Mouse (Mus musculus): ENCODE results near the gene Prss37. TPM values are rescaled to one million over a fixed set of nuclear protein-coding genes. Genes with fewer than 3 reads are reported as not detected.

The Prss37 gene
- not detected for polyA plus RNA-seq (2015; fragmentation: Illumina TruSeq; extraction: RNeasy Lipid Tissue Mini Kit (QIAGEN cat#74804); ENCODE audit: low read depth, low replicate concordance)

GRCm38 (mm10) chr6:40519408-40519807 lies at the start of gene Prss37:
Prss37 (minus strand) TSS chr6:40519508.

GRCm38 (mm10) chr6:40554950-40555349 lies 35.6 kb upstream of the Prss37 start, which contains the start of gene Olfr461:
Olfr461 (minus strand) TSS chr6:40555050.

GRCm38 (mm10) chr6:40493229-40493628 lies 26.1 kb downstream of the Prss37 start, which contains the start of gene Tas2r108:
Tas2r108 (plus strand) TSS chr6:40493529.

GRCm38 (mm10) chr6:40490933-40491332 lies 28.4 kb downstream of the Prss37 start, which contains the start of gene Tas2r137:
Tas2r137 (plus strand) TSS chr6:40491233.

GRCm38 (mm10) chr6:40470916-40471719 lies 48.2 kb downstream of the Prss37 start, which contains the start of gene Ssbp1:
Ssbp1 (plus strand) TSS chr6:40471352.

Other genes with a start within 250 kb of the Prss37 start
- gene Agk, start 194.3 kb downstream of the Prss37 start, polyA plus RNA-seq (2015; fragmentation: Illumina TruSeq; extraction: RNeasy Lipid Tissue Mini Kit (QIAGEN cat#74804); ENCODE audit: low read depth, low replicate concordance): 35.5 TPM
- 43.1 TPM for gene E330009J07Rik, start 83.4 kb downstream of the Prss37 start, polyA plus RNA-seq (2015; fragmentation: Illumina TruSeq; extraction: RNeasy Lipid Tissue Mini Kit (QIAGEN cat#74804); ENCODE audit: low read depth, low replicate concordance)
- gene Wee2, start 80.4 kb downstream of the Prss37 start, polyA plus RNA-seq (2015; fragmentation: Illumina TruSeq; extraction: RNeasy Lipid Tissue Mini Kit (QIAGEN cat#74804); ENCODE audit: low read depth, low replicate concordance): 0.45 TPM
- gene Ssbp1, start 48.2 kb downstream of the Prss37 start, polyA plus RNA-seq (2015; fragmentation: Illumina TruSeq; extraction: RNeasy Lipid Tissue Mini Kit (QIAGEN cat#74804); ENCODE audit: low read depth, low replicate concordance): 48.1 TPM
- gene Tas2r137, start 28.3 kb downstream of the Prss37 start, polyA plus RNA-seq (2015; fragmentation: Illumina TruSeq; extraction: RNeasy Lipid Tissue Mini Kit (QIAGEN cat#74804); ENCODE audit: low read depth, low replicate concordance): not detected
- gene Tas2r108, start 26.0 kb downstream of the Prss37 start, polyA plus RNA-seq (2015; fragmentation: Illumina TruSeq; extraction: RNeasy Lipid Tissue Mini Kit (QIAGEN cat#74804); ENCODE audit: low read depth, low replicate concordance): not detected
- gene Olfr461, start 35.5 kb upstream of the Prss37 start, polyA plus RNA-seq (2015; fragmentation: Illumina TruSeq; extraction: RNeasy Lipid Tissue Mini Kit (QIAGEN cat#74804); ENCODE audit: low read depth, low replicate concordance): not detected
- not detected for gene Olfr460, start 50.0 kb upstream of the Prss37 start, polyA plus RNA-seq (2015; fragmentation: Illumina TruSeq; extraction: RNeasy Lipid Tissue Mini Kit (QIAGEN cat#74804); ENCODE audit: low read depth, low replicate concordance)
- 4.3 TPM for gene Clec5a, start 66.3 kb upstream of the Prss37 start, polyA plus RNA-seq (2015; fragmentation: Illumina TruSeq; extraction: RNeasy Lipid Tissue Mini Kit (QIAGEN cat#74804); ENCODE audit: low read depth, low replicate concordance)
- not detected for gene Tas2r138, start 93.8 kb upstream of the Prss37 start, polyA plus RNA-seq (2015; fragmentation: Illumina TruSeq; extraction: RNeasy Lipid Tissue Mini Kit (QIAGEN cat#74804); ENCODE audit: low read depth, low replicate concordance)
- not detected for gene Mgam, start 109.3 kb upstream of the Prss37 start, polyA plus RNA-seq (2015; fragmentation: Illumina TruSeq; extraction: RNeasy Lipid Tissue Mini Kit (QIAGEN cat#74804); ENCODE audit: low read depth, low replicate concordance)